Mouse (Mus musculus) limb, embryonic 14.5 days (tissue): ENCODE measurements around the gene Tacr1. TPM values are rescaled to one million over a fixed set of nuclear protein-coding genes. Genes with fewer than 3 reads are reported as not detected.

Source experiments
- ATAC-seq: fragments of 200-750 bp; cut with Nextera tagmentation; 2 replicates; pipeline ENCODE4 v1.8.0; 2017; ENCODE audit warnings: low read depth, moderate number of reproducible peaks, moderate TSS enrichment; ENCODE audit not compliant: low FRiP score
- DNase-seq: peaks from one replicate; pipeline ENCODE4 v3.0.0-alpha.2; 2015; ENCODE audit warnings: low spot score
- H3K27ac ChIP-seq: fragments of 300-500 bp; sonication (generic); replicated peaks from 2 replicates; pipeline ENCODE4 v1.5.1; 2014; ENCODE audit warnings: low read depth, mild to moderate bottlenecking, low read length, moderate library complexity, mixed read lengths
- H3K27me3 ChIP-seq: fragments of 300-500 bp; sonication (generic); 2 replicates; pipeline ENCODE4 v1.6.1; 2014; ENCODE audit warnings: low read length, mixed read lengths; ENCODE audit not compliant: control insufficient read depth, insufficient read depth
- H3K36me3 ChIP-seq: fragments of 300-500 bp; sonication (generic); 2 replicates; pipeline ENCODE4 v1.6.1; 2014; ENCODE audit warnings: mild to moderate bottlenecking, low read length, moderate library complexity, mixed read lengths; ENCODE audit not compliant: control insufficient read depth, insufficient read depth
- H3K4me1 ChIP-seq: fragments of 300-500 bp; sonication (generic); 2 replicates; pipeline ENCODE4 v1.6.1; 2014; ENCODE audit warnings: antibody characterized with exemption, low read length, mixed read lengths; ENCODE audit not compliant: control insufficient read depth, insufficient read depth
- H3K4me2 ChIP-seq: fragments of 300-500 bp; sonication (generic); replicated peaks from 2 replicates; pipeline ENCODE4 v1.6.1; 2014; ENCODE audit warnings: low read depth, mild to moderate bottlenecking, low read length, moderate library complexity; ENCODE audit not compliant: severe bottlenecking
- H3K4me3 ChIP-seq: fragments of 300-500 bp; sonication (generic); replicated peaks from 2 replicates; pipeline ENCODE4 v1.5.1; 2014; ENCODE audit warnings: low read length
- H3K9ac ChIP-seq: fragments of 300-500 bp; sonication (generic); 2 replicates; pipeline ENCODE4 v1.6.1; 2014; ENCODE audit warnings: mild to moderate bottlenecking, low read depth, low read length, moderate library complexity; ENCODE audit not compliant: severe bottlenecking
- H3K9me3 ChIP-seq: fragments of 300-500 bp; sonication (generic); 2 replicates; pipeline ENCODE4 v1.6.1; 2016; ENCODE audit warnings: low read length; ENCODE audit not compliant: control insufficient read depth
- POLR2A ChIP-seq: fragments of 200-500 bp; IDR thresholded peaks from 2 replicates; pipeline ENCODE4 v1.8.0; 2012; ENCODE audit warnings: inconsistent platforms, mild to moderate bottlenecking, moderate library complexity, borderline replicate concordance; ENCODE audit not compliant: insufficient read depth, insufficient read length; ENCODE audit errors: extremely low read depth
- WGBS: fragments of 180-500 bp; shearing (Covaris S2); extraction: QIAGEN DNeasy Blood & Tissue Kit; methylation state at CpG from one replicate; pipeline ENCODE4 v1.1.7; 2014; 5-methylcytosine and 5-hydroxymethylcytosine counted together
- polyA plus RNA-seq, 2 experiments: library from polyadenylated mRNA; depleted of rRNA in 1 of 2; stranded (reverse) in 1 of 2; unstranded in 1 of 2; fragments of >200 nt; fragmentation: Nextera tagmentation in 1 of 2; extraction: Ambion mirVana in 1 of 2; gene quantifications; 2 replicates each; pipeline versions ENCODE4 v1.2.1 to v1.2.3; 2012 to 2014

Gene Tacr1
- polyA plus RNA-seq, 2 experiments = 0.40 to 0.49 TPM

- no peaks in the 10 kb centered on the region for H3K9me3 ChIP-seq
- 78% methylated on average over 1 of the region's 1 CpGs for WGBS
- H3K4me2 ChIP-seq = no peak overlapping the region
- H3K36me3 ChIP-seq = no peaks in the 10 kb centered on the region
- TF ChIP-seq POLR2A = no peak
- H3K27me3 ChIP-seq = no peaks in the 10 kb centered on the region
- H3K4me1 ChIP-seq = no peaks in the 10 kb centered on the region
- H3K4me3 ChIP-seq = no peak overlapping the region
- H3K27ac ChIP-seq = no peak overlapping the region
- ATAC-seq = no peak
- H3K9ac ChIP-seq = no peak overlapping the region
- no peak for DNase-seq
Measured at GRCm38 (mm10) chr6:82483842-82484241, 81.7 kb downstream of the Tacr1 start.

GRCm38 (mm10) chr6:82494481-82494880 lies 92.3 kb downstream of the Tacr1 start:
- Histone ChIP-seq H3K27me3 (no peaks in the 10 kb centered on the region), H3K4me2 (no peak overlapping the region), H3K27ac (no peak overlapping the region), H3K4me3 (no peak overlapping the region), H3K9ac (no peak overlapping the region), H3K36me3 (no peaks in the 10 kb centered on the region), H3K9me3 (no peaks in the 10 kb centered on the region), H3K4me1 (no peaks in the 10 kb centered on the region)
- DNase-seq (no peak), ATAC-seq (no peak)
- 56% methylated on average over 6 of the region's 6 CpGs for WGBS
- no peak for TF ChIP-seq POLR2A

- 63% methylated on average over 7 of the region's 7 CpGs for WGBS
- H3K9ac ChIP-seq = no peak overlapping the region
- no peak overlapping the region for H3K27ac ChIP-seq
- H3K4me2 ChIP-seq = no peak overlapping the region
- H3K9me3 ChIP-seq = no peaks in the 10 kb centered on the region
- H3K4me1 ChIP-seq = no peaks in the 10 kb centered on the region
- H3K27me3 ChIP-seq = no peaks in the 10 kb centered on the region
- no peak for TF ChIP-seq POLR2A
- no peak overlapping the region for H3K4me3 ChIP-seq
- ATAC-seq (no peak), DNase-seq (no peak)
- H3K36me3 ChIP-seq = no peaks in the 10 kb centered on the region
Measured at GRCm38 (mm10) chr6:82510843-82511416, 108.8 kb downstream of the Tacr1 start.

GRCm38 (mm10) chr6:82519626-82520025 lies 117.5 kb downstream of the Tacr1 start:
- DNase-seq (no peak), ATAC-seq (no peak)
- H3K9ac ChIP-seq = no peak overlapping the region
- no peaks in the 10 kb centered on the region for H3K27me3 ChIP-seq
- no peak for TF ChIP-seq POLR2A
- no peaks in the 10 kb centered on the region for H3K4me1 ChIP-seq
- H3K9me3 ChIP-seq = no peaks in the 10 kb centered on the region
- no peak overlapping the region for H3K4me3 ChIP-seq
- no peaks in the 10 kb centered on the region for H3K36me3 ChIP-seq
- H3K27ac ChIP-seq = no peak overlapping the region
- 62% methylated on average over 3 of the region's 3 CpGs for WGBS
- no peak overlapping the region for H3K4me2 ChIP-seq

- Histone ChIP-seq H3K9ac (no peak overlapping the region), H3K9me3 (no peaks in the 10 kb centered on the region), H3K4me2 (no peak overlapping the region), H3K4me3 (no peak overlapping the region), H3K36me3 (no peaks in the 10 kb centered on the region), H3K4me1 (no peaks in the 10 kb centered on the region), H3K27ac (no peak overlapping the region), H3K27me3 (no peaks in the 10 kb centered on the region)
- TF ChIP-seq POLR2A = no peak
- no peak for ATAC-seq
- 63% methylated on average over 5 of the region's 5 CpGs for WGBS
- no peak for DNase-seq
Measured at GRCm38 (mm10) chr6:82522567-82522966, 120.4 kb downstream of the Tacr1 start.
